Mouse (Mus musculus): ENCODE data around the gene Zfp523. TPM values are rescaled to one million over a fixed set of nuclear protein-coding genes. Genes with fewer than 3 reads are reported as not detected.

Gene Zfp523
- total RNA-seq, 2 experiments from 2014 or later: 29.2 to 32.8 TPM

DNA sequence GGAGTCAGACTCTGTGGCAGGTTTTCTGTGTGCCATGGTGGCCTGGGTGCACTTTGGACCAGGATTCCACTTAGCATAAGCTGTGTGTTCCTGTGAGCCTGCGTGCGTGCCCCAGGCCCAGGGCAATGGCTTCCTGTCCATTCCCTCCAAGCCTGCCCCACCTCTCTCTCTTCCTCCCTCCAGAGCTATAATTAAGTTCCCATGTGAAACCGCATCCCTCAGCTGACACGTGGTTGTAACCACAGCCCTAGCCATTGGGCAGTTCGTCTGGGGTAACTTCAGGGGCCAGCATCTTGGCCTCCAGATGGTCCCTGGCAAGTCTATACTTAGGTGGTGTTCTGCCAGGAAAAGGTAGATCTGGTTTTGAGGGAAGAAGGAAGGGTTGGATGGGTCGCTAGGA, 70.7 kb downstream of the Zfp523 start:
- peak; percentile 35 for DNase-seq

- DNase-seq: no peak
Observed at GRCm38 (mm10) chr17:28249062-28249461, 72.1 kb downstream of the Zfp523 start.

DNA sequence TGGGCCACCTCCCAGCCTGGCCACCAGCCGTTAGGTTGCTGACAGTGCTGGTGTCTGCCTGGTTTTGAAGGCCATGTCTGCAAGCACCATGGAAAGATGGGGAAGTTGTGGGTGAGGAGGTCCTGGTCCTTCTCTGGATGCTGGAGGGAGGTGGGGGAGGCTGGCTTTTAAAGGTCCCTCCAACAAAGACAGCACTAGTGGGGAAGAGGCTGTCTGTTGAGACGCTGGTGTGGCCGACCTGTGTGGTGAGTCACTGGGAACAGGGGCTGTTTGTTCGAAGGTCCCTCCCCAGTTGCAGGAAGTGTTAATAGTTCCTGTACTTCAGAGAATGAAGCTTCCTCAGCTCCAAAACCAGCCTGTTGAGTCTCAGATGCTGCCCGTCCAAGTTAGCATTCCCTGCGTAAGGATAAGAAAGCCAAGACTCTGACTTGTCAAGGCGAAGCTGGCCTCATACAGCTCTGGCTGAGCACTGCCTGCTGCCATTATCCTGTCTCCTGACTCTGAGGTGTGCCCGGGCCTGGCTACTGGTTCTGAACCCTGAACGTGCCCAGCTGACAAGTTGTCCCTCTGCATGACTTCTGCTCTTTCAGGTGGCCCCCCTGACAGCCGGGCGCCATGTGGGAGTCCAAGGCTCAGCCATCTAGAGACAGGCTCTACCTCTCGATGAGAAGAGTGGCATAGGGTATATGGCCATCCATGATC, 74.8 kb downstream of the Zfp523 start:
- DNase-seq: peak; percentile 28

GRCm38 (mm10) chr17:28252281-28252648, 75.3 kb downstream of the Zfp523 start:
- DNase-seq: peak; percentile 58

- DNase-seq: peak; percentile 46
Observed at GRCm38 (mm10) chr17:28253216-28253615, 76.3 kb downstream of the Zfp523 start.

GRCm38 (mm10) chr17:28254804-28255203, 77.9 kb downstream of the Zfp523 start:
- no peak for DNase-seq

Other genes starting within 250 kb of the Zfp523 start
- gene Tcp11, start 96.5 kb upstream of the Zfp523 start, total RNA-seq (2021): under 1 TPM in 1 of 2 experiments, not detected in 1; 0.14 TPM
- 1 to 10 TPM; 1.1 to 1.4 TPM for gene Scube3, start 35.0 kb upstream of the Zfp523 start, total RNA-seq (2021)
- gene Def6, start 30.6 kb downstream of the Zfp523 start, total RNA-seq (2021): 1 to 10 TPM; 2.8 to 3.3 TPM
- gene Ppard, start 55.6 kb downstream of the Zfp523 start, total RNA-seq (2021): 10 to 100 TPM; 21.9 to 22.3 TPM
- 10 to 100 TPM; 18.7 to 19.4 TPM for gene Fance, start 136.4 kb downstream of the Zfp523 start, total RNA-seq (2021)
- gene Rpl10a, start 151.3 kb downstream of the Zfp523 start, total RNA-seq (2021): 100 to 1,000 TPM; 663 to 665 TPM
- 10 to 100 TPM; 26.3 to 30.2 TPM for gene Tead3, start 173.7 kb downstream of the Zfp523 start, total RNA-seq (2021)
- 1 to 10 TPM; 1.0 to 1.5 TPM for gene Tulp1, start 188.1 kb downstream of the Zfp523 start, total RNA-seq (2021)